Mouse (Mus musculus): ENCODE results near the gene Tmem53. TPM values are rescaled to one million over a fixed set of nuclear protein-coding genes. Genes with fewer than 3 reads are reported as not detected.
A peak's percentile ranks its signal among the peaks of the same experiment; 100 is the strongest.

Gene Tmem53
- polyA plus RNA-seq, 1 experiment = not detected

DNA sequence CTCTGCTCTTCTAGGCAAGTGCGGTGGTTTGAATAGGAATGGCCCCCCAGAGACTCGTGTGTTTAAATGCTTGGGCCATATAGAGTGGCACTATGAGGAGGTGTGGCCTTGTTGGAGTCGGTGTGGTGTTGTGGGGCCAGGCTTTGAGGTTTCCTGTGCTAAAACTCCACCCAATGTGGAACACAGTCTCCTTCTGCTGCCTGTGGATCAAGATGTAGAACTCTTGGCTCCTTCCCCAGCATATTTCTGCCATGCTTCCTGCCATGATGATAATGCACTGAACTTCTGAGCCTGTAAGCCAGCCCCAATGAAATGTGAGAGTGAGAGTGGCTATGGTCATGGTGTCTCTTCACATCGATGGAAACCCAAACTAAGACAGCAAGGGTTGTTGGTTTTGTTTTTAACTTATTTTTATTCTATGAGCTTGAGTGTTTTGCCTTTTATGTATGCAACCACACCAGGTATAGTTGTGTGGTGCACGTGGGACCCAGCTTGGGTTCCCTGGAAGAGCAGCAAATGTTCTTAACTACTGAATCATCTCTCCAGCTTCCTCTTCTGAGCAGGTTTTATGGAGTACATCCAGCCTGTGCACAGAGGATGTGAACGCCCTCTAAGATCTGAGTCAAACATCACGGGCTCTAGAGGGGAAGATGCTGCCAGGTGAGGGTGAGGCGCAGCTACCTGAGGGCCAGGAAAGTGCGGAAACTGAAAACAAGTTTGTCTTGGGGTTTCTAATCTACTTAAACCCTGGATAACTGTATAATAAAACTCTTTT is 30.8 kb upstream of the Tmem53 start:
- TF ChIP-seq POLR2A (IDR thresholded peaks at IDR 0.05; ENCODE audit: borderline replicate concordance, low read depth, low read length) = no peak
- TF ChIP-seq CTCF (IDR thresholded peaks at IDR 0.05; ENCODE audit: low read depth, low read length) = no peak
- Histone ChIP-seq H3K27ac (ENCODE audit: insufficient read depth, low read depth, low read length) (no peak overlapping the region), H3K4me3 (ENCODE audit: insufficient read depth, low read length) (no peak overlapping the region), H3K4me1 (ENCODE audit: control insufficient read depth, insufficient read depth, low read length) (peaks cover 19% of the 10 kb centered on the region)

DNA sequence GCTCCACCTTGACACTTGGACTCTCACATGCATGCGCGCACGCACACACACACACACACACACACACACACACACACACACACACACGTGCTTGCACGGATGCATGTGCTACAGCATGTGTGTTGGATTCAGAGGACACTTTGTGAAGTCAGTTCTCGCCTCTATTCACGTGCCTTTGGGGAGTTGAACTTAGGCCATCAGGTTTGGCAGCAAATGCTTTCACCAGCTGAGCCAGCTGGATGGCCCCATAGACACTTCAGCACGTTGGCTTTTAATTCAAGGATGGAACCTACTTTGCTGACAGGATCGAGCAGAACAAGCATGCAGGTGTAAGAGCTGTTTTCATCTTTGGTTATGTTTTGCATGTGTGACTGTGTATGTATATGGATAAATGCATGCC is 29.9 kb upstream of the Tmem53 start:
- Histone ChIP-seq H3K27ac (ENCODE audit: insufficient read depth, low read depth, low read length) (no peak overlapping the region), H3K4me1 (ENCODE audit: control insufficient read depth, insufficient read depth, low read length) (peaks cover 19% of the 10 kb centered on the region), H3K4me3 (ENCODE audit: insufficient read depth, low read length) (no peak overlapping the region)
- TF ChIP-seq CTCF (IDR thresholded peaks at IDR 0.05; ENCODE audit: low read depth, low read length) (no peak), POLR2A (IDR thresholded peaks at IDR 0.05; ENCODE audit: borderline replicate concordance, low read depth, low read length) (no peak)

DNA sequence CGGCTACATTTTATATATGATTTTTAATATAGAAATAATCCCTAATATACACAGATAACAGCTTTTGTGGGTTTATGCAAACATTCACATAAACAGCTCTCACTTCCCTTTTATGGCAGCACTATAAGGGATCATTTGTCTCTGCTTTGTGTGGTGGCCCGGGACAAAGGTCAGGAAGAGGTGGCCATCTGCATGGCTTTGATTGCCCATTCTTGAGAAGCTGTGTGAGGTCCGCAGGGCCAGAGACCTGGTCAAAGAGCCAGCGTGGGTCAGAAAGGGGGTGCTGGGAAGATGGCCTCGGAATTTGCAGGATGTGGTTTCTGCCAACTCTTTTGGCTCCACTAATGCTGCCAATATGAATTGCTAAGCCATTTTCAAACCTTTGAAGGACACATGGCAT is 28.8 kb upstream of the Tmem53 start:
- TF ChIP-seq CTCF (IDR thresholded peaks at IDR 0.05; ENCODE audit: low read depth, low read length) = no peak
- TF ChIP-seq POLR2A (IDR thresholded peaks at IDR 0.05; ENCODE audit: borderline replicate concordance, low read depth, low read length) = no peak
- H3K4me1 ChIP-seq (ENCODE audit: control insufficient read depth, insufficient read depth, low read length) = peaks cover 19% of the 10 kb centered on the region

DNA sequence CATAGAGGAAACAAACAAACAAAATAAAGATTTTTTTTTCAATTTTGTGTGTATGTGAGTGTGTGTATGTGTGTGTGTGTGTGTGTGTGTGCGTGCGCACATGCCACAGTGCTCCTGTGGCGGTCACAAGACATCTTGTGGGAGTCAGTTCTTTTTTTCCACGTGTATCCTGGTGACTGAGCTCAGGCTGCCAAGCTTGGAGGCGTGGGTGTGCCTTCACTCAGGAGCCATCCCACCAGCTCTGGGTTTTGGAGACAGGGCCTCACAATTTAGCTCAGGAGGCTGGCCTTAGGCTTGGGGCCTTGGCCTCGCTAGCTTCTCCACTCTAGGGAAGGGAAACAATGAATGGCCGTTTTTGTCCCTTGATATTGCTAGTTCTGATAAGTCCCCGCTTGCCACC is 27.6 kb upstream of the Tmem53 start:
- no peak for TF ChIP-seq POLR2A (IDR thresholded peaks at IDR 0.05; ENCODE audit: borderline replicate concordance, low read depth, low read length)
- no peak for TF ChIP-seq CTCF (IDR thresholded peaks at IDR 0.05; ENCODE audit: low read depth, low read length)
- H3K27ac ChIP-seq (ENCODE audit: insufficient read depth, low read depth, low read length) = no peak overlapping the region
- no peak overlapping the region for H3K4me3 ChIP-seq (ENCODE audit: insufficient read depth, low read length)
- peaks cover 15% of the 10 kb centered on the region for H3K4me1 ChIP-seq (ENCODE audit: control insufficient read depth, insufficient read depth, low read length)

More for the DNA sequence above, 28.8 kb upstream of the Tmem53 start:
- no peak overlapping the region for H3K4me3 ChIP-seq (ENCODE audit: insufficient read depth, low read length)
- no peak overlapping the region for H3K27ac ChIP-seq (ENCODE audit: insufficient read depth, low read depth, low read length)

DNA sequence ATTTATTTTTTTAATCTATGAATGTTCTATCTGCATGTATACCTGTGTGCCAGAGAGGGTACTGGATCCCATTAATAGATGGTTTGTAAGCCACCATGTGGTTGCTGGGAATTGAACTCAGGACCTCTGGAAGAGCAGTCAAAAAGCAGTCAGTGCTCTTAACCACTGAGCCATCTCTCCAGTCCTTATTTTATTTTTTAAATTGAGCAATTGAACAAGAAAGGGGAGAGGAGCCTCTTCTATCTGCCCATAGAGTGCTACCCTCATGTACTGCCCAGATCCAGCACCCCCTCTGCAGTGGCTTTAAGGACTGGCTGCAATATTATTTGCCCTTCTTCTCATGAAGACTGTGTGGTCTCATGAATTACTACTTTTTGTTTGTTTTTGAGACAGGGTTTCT is 26.5 kb upstream of the Tmem53 start:
- H3K27ac ChIP-seq (ENCODE audit: insufficient read depth, low read depth, low read length) = no peak overlapping the region
- no peak overlapping the region for H3K4me3 ChIP-seq (ENCODE audit: insufficient read depth, low read length)
- TF ChIP-seq CTCF (IDR thresholded peaks at IDR 0.05; ENCODE audit: low read depth, low read length) (no peak), POLR2A (IDR thresholded peaks at IDR 0.05; ENCODE audit: borderline replicate concordance, low read depth, low read length) (no peak)
- H3K4me1 ChIP-seq (ENCODE audit: control insufficient read depth, insufficient read depth, low read length) = peaks cover 13% of the 10 kb centered on the region

DNA sequence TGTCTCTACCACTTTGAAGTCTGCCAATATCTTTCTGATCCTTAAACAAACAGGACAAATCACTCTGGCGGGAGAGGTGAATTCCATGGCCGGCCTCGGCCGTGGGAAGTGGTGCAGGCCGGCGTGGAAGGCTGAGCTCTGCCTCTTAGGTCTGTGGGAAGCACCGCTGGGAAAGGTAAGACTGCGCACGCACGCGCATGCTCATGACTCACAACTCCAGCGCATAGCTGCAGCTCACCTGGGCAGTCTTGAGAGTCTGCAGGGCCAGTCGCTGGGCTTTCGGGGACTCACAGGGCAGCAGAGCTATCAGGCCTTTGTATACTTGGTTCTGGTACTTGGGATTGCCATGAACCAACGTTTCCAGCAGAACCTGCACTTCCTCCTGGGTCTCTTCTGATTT is 22.2 kb upstream of the Tmem53 start:
- Histone ChIP-seq H3K4me3 (ENCODE audit: insufficient read depth, low read length) (no peak overlapping the region), H3K4me1 (ENCODE audit: control insufficient read depth, insufficient read depth, low read length) (no peaks in the 10 kb centered on the region), H3K27ac (ENCODE audit: insufficient read depth, low read depth, low read length) (no peak overlapping the region)
- TF ChIP-seq POLR2A (IDR thresholded peaks at IDR 0.05; ENCODE audit: borderline replicate concordance, low read depth, low read length) = no peak
- no peak for TF ChIP-seq CTCF (IDR thresholded peaks at IDR 0.05; ENCODE audit: low read depth, low read length)

DNA sequence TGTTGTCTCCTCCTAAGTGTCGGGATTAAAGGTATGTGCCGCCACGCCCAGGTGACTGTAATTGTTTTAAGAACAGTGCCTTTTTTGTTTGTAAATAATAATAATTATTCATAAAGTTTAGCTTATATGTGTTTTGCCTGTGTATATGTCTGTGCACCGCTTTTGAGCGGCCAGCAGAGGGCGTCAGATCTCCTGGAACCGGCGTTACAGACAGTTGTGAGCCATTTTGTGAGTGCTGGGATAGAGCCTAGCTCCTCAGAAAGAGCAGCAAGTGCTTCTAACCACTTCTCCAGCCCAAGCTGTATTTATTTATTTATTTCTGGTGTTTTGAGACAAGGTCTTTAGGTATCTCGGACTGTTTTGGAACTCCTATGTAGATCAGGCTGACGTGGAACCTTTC is 21.4 kb upstream of the Tmem53 start:
- no peaks in the 10 kb centered on the region for H3K4me1 ChIP-seq (ENCODE audit: control insufficient read depth, insufficient read depth, low read length)
- no peak for TF ChIP-seq POLR2A (IDR thresholded peaks at IDR 0.05; ENCODE audit: borderline replicate concordance, low read depth, low read length)
- peak; percentile 96 for TF ChIP-seq CTCF (IDR thresholded peaks at IDR 0.05; ENCODE audit: low read depth, low read length)
- no peak overlapping the region for H3K27ac ChIP-seq (ENCODE audit: insufficient read depth, low read depth, low read length)
- no peak overlapping the region for H3K4me3 ChIP-seq (ENCODE audit: insufficient read depth, low read length)

DNA sequence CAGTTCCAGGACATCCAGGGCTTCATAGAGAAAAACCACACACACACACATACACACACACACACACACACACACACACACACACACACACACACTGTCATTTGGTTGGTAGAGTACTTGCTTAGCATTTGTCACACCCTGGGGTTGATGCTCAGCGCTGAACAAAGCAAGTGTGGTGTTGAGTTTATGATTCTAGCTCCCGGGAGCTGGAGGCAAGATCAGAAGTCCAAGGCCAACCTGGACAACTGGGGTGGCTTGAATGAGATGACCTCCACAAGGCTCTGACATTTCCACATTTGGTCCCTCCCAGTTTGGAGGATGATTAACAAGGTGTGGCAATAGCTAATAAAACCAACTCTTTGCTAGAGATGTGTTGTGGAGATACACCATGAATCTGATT is 20.5 kb upstream of the Tmem53 start:
- H3K4me3 ChIP-seq (ENCODE audit: insufficient read depth, low read length) = no peak overlapping the region
- no peak for TF ChIP-seq POLR2A (IDR thresholded peaks at IDR 0.05; ENCODE audit: borderline replicate concordance, low read depth, low read length)
- no peak for TF ChIP-seq CTCF (IDR thresholded peaks at IDR 0.05; ENCODE audit: low read depth, low read length)
- no peak overlapping the region for H3K27ac ChIP-seq (ENCODE audit: insufficient read depth, low read depth, low read length)
- H3K4me1 ChIP-seq (ENCODE audit: control insufficient read depth, insufficient read depth, low read length) = no peaks in the 10 kb centered on the region

DNA sequence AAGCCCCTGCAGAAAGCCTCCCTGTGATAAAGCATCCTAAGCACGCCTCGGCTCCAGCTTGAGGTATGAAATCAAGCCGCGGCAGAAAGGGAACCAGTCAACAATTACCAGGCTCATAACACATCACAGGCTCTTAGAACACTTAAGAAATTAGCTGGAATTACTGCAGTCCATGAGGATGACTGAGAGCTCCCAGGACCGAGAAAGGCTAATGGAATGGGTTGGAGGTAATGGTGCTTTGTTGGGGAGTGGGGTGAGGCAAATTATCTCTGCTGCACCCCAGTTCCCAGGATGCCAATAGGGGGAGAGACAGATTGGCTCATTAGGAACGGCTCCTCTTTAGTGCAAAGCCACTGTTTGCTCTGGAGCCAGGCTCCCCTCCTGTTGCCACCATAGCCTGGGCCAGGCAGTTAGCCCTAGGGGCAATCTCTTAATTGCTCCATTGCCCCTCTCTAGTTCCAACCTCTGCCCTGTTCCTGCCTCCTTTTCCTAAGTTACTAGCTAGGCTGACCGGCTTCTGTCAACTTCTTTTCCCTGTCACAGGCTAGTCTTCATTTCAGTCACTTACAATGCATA is 17.5 kb upstream of the Tmem53 start:
- H3K4me1 ChIP-seq (ENCODE audit: control insufficient read depth, insufficient read depth, low read length) = no peaks in the 10 kb centered on the region
- TF ChIP-seq POLR2A (IDR thresholded peaks at IDR 0.05; ENCODE audit: borderline replicate concordance, low read depth, low read length) (no peak), CTCF (IDR thresholded peaks at IDR 0.05; ENCODE audit: low read depth, low read length) (no peak)
- no peak overlapping the region for H3K4me3 ChIP-seq (ENCODE audit: insufficient read depth, low read length)
- H3K27ac ChIP-seq (ENCODE audit: insufficient read depth, low read depth, low read length) = no peak overlapping the region

DNA sequence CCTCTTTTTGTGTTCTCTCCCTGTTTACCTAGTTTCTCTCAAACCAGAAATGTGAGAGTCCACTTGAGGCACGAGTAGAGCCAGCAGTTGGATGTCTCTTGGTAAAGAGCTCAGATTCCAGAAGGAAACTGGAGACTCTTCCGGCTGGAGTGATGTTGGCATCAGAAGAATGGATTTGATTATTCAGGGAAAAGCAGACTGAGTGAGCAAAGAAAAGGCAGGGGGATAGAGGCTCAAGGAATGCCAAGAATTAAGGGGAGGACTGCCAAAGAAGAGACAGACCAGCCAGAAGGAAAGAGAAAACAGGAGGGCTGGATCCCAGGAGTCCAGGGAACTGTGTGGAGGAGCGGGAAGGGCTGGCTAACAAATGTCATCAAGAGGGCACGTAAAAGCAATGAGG is 15.9 kb upstream of the Tmem53 start:
- H3K27ac ChIP-seq (ENCODE audit: insufficient read depth, low read depth, low read length) = no peak overlapping the region
- no peak overlapping the region for H3K4me3 ChIP-seq (ENCODE audit: insufficient read depth, low read length)
- no peaks in the 10 kb centered on the region for H3K4me1 ChIP-seq (ENCODE audit: control insufficient read depth, insufficient read depth, low read length)
- TF ChIP-seq POLR2A (IDR thresholded peaks at IDR 0.05; ENCODE audit: borderline replicate concordance, low read depth, low read length) (no peak), CTCF (IDR thresholded peaks at IDR 0.05; ENCODE audit: low read depth, low read length) (no peak)

Measured in bone marrow macrophage, adult 2 months (primary cell).